Mouse (Mus musculus): ENCODE data around the gene Pkp2.

Gene Pkp2

DNA sequence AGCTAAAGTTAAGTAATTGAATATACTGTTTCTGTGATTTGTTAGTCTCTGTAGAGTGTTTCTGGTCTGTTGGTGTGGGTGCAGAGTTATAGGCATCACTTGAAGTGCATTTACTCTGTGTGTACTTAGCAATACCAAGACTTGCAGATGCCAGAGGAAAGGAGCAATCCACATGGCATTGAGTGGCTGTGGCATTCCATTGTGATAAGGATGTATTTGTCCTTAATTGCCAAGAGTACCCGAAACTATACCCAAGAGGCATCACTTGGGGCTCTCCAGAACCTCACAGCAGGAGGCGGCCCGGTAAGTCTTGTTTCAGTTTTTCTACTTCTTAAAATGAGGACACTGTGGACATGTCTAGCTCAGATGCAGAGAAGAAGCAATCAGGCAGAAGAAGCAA is 49.3 kb downstream of the Pkp2 start:
- DNase-seq: no peak

DNA sequence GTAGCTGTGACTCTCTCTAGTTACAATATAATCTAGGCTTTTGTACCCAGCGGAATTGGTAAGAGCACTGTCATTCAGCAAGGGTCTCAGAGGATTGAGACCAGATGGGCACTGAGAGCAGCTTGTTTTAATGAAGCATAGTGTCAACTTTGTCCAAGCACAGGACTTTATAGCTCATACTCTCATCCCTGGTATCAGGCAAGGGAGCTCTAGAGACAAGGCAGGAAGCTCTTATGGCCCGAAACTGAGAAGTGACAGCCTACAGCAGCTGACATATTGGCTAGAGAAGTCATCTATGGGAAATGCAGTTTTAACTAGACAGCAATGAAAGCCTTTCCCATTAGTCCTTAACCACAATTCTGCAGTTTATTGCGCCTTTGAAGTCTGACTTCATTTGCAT is 59.9 kb downstream of the Pkp2 start:
- no peak for DNase-seq

DNA sequence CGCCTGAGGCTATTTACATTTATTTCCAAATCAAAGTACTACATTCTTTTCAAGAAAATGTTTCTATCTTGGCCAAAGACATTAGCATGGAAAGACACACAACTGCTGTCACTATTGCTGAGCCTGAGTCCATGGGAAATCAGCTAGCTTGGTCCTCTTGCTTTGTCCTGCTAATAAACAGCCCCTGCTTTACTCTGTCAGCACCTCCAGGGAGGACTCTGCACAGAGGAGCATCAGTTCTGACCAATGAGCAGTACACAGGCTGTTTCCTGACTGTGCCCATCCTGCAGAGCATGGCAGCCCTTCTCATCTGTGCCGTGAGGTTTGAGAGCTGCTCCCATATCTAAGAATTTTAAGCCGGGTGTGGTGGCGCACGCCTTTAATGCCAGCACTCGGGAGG is 60.6 kb downstream of the Pkp2 start:
- DNase-seq: no peak

DNA sequence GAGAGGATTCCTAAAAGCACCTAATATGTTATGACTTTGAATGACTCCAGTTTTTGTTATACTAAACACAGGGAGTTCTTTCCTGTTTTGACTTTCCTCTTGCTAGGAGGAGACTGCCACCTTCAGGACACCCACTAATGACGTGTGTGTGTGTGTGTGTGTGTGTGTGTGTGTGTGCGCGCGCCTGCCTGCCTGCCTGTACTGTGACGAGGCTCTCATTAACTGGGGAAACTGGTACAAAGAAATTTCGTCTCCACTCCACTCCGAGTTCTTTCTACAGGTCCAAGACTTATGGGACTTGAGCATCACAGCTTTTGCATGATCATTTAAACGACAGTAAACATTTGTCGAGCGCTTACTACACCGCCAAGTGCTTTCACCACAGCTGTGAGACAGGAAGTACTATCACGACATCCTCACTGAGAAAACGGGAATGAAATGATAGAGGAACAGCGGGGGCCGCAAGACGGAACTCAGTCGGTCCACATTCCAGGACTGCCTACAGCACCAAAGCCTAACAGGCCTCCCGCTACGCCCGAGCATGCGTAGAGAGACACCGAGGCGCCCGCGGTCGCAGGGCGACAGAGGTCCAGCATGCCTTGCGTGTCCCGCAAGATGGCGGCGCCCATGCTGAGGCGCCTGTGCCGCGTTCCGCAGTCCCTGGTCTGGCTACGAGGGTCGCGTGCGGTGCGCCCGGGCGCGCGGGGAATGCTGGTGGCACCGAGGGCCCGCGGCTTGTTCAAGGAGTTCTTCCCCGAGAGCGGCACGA is 89.4 kb downstream of the Pkp2 start, which contains the start of gene Yars2:
Yars2 (plus strand) TSS at position 597 of the 769 bp plus-strand sequence.
- DNase-seq: peak; percentile 99

GRCm38 (mm10) chr16:16303138-16303827 is 90.2 kb downstream of the Pkp2 start:
- peak; percentile 93 for DNase-seq

DNA sequence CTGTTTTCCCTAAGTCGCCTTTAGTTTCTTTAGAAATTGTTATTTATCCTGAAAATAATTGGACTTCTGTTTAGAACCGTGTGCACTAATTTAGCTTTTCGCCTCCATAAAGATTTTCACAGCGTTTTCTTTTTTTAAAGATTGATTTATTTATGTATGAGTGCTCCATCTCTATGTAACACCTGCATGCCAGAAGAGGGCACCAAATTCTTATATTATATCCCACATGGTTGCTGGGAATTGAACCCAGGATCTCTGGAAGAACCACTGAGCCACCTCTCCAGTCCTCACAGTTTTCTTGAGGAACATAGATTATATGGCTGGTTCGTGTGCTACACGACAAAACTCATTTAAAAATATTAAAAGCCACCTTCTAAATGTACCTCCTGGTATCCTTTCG is 90.8 kb downstream of the Pkp2 start:
- DNase-seq: no peak

DNA sequence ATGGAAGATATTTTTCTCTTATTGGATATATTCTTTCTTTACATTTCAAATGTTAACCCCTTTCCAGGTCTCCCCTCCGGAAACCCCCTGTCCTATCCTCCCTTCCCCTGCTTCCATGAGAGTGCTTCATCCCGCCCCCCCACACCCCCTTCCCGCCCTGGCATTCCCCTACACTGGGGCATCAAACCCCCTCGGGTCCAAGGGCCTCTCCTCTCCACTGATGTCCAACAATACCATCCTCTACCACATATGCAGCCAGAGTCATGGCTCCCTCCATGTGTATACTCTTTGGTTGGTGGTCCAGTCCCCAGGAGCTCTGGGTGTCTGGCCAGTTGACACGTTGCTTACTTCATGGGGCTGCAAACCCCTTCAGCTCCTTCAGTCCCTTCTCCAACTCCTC is 98.2 kb downstream of the Pkp2 start:
- DNase-seq: no peak

Data from heart, adult 11 months (tissue).